ENCODE assay signal across 10 mouse cellular contexts in the genomic region with DNA sequence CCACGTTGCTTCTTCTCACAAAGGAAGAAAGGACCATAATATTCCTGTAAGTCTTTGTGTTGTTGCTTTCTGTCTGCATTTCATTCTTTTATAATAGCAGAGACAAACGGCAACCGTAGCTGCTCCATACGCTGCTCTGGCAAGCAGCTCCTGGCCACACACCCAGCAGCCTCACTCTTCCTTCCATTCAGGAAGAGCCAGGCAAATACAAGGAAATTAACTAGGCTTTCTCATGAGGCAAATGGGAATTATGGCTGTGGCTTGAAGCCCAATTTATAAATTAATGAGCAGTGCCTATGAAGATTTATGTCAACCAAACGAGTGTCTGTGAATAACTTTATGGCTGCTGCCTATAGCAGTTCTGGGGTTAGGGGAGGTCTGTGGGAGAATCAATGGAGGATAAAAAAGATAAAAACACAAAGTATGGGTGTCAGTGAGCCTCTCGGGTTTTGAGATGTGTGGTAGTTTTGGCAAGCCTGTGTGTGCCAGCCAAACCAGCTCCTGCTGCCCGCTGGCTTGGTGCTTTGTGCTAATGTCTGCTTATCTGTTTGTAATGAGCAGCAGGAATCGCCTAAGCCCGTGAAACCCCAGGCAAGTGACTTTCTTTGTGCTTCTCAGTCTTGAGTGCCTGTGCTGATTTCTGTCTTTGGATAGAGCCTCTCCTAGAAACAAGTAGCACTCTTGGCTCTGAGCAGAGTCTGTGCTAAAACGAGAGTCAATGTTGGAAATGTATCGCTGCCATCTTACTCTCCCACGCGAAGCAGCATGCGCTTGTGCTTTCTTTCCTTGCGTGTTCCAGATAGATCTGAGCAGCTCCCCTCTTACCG. TPM values are rescaled to one million over a fixed set of nuclear protein-coding genes. Genes with fewer than 3 reads are reported as not detected.
A peak's percentile ranks its signal among the peaks of the same experiment; 100 is the strongest.
DNase-seq lines count a peak whose midpoint lies in the region; ATAC-seq lines count a peak whose summit lies in the region.
"Had no signal": no experiment of that assay in that cellular context is flagged by ENCODE, and none has a peak within 500 bp of the region (broad histone marks: within the 10 kb centered on the region; RNA-seq: fewer than 3 reads in every experiment).

No protein-coding gene starts in this region.

- no peak overlapping the region for H3K4me2 ChIP-seq in neural tube, embryonic 14.5 days (ENCODE audit: low read depth, low read length)

- no peaks in the 10 kb centered on the region for H3K9me3 ChIP-seq in neural tube, embryonic 14.5 days (ENCODE audit: control insufficient read depth, low read length)

- DNase-seq in cerebellum, adult 11-12 months, result peak; percentile 61
- no peak for DNase-seq in cerebellum, postnatal 14 days
- peak; percentile 18 for DNase-seq in layer of hippocampus, adult 11-12 months (ENCODE audit: low spot score)
- DNase-seq in layer of hippocampus, postnatal 36 days, result no peak
- peak; percentile 19 to 39 for DNase-seq in layer of hippocampus, postnatal 10 days (ENCODE audit: low spot score in 2 of 2)
- no peak for DNase-seq in yolk sac, embryonic 10.5 days (ENCODE audit: low spot score)
- DNase-seq in heart, adult 18-20 months, result no peak
- DNase-seq: adrenal gland, adult 8-10 months; heart, postnatal 36 days had no signal

- H3K4me1 ChIP-seq in neural tube, embryonic 14.5 days (ENCODE audit: control insufficient read depth, insufficient read depth, low read length), result peaks cover 12% of the 10 kb centered on the region; the same call in 1 of the 2 replicates

- ATAC-seq in neural tube, embryonic 14.5 days (ENCODE audit: low read depth), result peak; percentile 73

- H3K27ac ChIP-seq in neural tube, embryonic 14.5 days (ENCODE audit: low read depth, low read length), result peak overlapping the region; percentile 46

- H3K9ac ChIP-seq in neural tube, embryonic 14.5 days (replicated peaks; ENCODE audit: low read depth, low read length), result no peak overlapping the region

- H3K36me3 ChIP-seq in neural tube, embryonic 14.5 days (ENCODE audit: control insufficient read depth, insufficient read depth, low read length), result peaks cover 5% of the 10 kb centered on the region; the same call in 1 of the 2 replicates

- 49% methylated on average over 16 of the region's 16 CpGs for WGBS in neural tube, embryonic 14.5 days

- H3K4me3 ChIP-seq in neural tube, embryonic 14.5 days (ENCODE audit: low read depth, low read length), result no peak overlapping the region

- no peaks in the 10 kb centered on the region for H3K27me3 ChIP-seq in neural tube, embryonic 14.5 days (ENCODE audit: control insufficient read depth, insufficient read depth, low read length)

RNA-seq across cellular contexts. Expression of a gene that starts 54.2 kb away (rescaled TPM):
- total RNA-seq in layer of hippocampus, postnatal 36 days (2021), result 100 to 1,000 TPM; 140 to 143 TPM
- total RNA-seq in layer of hippocampus, postnatal 10 days (2021), result 100 to 1,000 TPM; 164 to 167 TPM
- 92.2 and 112 TPM in 2 replicates for polyA plus RNA-seq in neural tube, embryonic 14.5 days (2014; fragmentation: Nextera tagmentation; extraction: Ambion mirVana)
- total RNA-seq in heart, adult 18-20 months (2021), result 10 to 100 TPM; 19.3 to 20.3 TPM

Comparison
In these comparisons a context has a peak if more than half of its experiments do, and no peak if none do; other contexts are left out.
1. DNase-seq: peak in cerebellum, adult 11-12 months (single experiment), layer of hippocampus, adult 11-12 months (single experiment) and layer of hippocampus, postnatal 10 days (2 of 2); none in cerebellum, postnatal 14 days (0 of 2), layer of hippocampus, postnatal 36 days (0 of 2), yolk sac, embryonic 10.5 days (single experiment) and heart, adult 18-20 months (0 of 2).
2. RNA of a gene that starts 54.2 kb away (total RNA-seq): 164 to 167 TPM in layer of hippocampus, postnatal 10 days and 140 to 143 TPM in layer of hippocampus, postnatal 36 days; 19.3 to 20.3 TPM in heart, adult 18-20 months; every median in the first group is over 4 times any median in the second.